Mouse (Mus musculus): ENCODE results near the gene Mroh8.
A peak's percentile ranks its signal among the peaks of the same experiment; 100 is the strongest.

Gene Mroh8

GRCm38 (mm10) chr2:157279416-157279800, at the start of gene Mroh8:
TSS of gene Mroh8 (minus strand) at chr2:157279549.
- no peak for DNase-seq (ENCODE audit: low spot score)

GRCm38 (mm10) chr2:157328570-157328969, 49.2 kb upstream of the Mroh8 start:
- no peak for DNase-seq (ENCODE audit: low spot score)

DNA sequence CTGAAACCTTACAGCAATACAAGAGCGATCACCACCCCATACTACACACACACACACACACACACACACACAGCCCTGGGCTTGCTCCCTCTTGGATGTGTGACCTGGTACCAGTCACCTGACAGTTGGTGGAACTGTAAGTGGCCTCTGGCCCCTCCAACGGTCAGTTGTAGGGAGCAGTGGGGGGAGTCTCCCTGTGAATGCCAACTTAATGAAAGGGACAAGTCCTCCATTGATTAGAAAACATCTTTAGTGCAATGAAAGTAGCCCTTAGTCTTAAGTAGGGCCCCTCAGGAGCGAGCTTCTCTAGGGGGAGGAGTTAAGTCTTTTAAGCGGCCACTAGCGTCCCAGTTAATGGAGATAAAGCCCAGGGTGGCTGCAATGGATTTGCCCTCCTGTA, 48.8 kb upstream of the Mroh8 start:
- no peak for DNase-seq (ENCODE audit: low spot score)

DNA sequence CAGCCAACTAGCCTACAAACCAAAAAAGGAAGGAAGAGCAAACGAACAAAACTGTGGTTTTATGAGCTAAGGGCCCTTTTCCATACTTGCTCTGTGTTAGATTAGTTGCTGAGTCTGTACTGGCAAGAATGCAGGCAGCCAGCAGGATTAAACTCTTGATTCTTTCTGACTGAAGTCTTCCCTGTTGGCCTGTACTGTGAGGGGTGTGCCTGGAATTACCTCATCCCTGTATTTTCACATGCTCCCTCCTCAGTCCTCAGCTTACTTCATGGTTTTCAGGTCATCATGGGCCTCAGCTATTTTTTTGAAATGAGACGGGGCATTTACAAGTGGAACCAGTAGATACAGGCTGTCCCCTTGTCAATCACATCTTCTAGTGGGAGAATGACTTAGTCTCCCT, 45.9 kb upstream of the Mroh8 start:
- DNase-seq (ENCODE audit: low spot score) = no peak

DNA sequence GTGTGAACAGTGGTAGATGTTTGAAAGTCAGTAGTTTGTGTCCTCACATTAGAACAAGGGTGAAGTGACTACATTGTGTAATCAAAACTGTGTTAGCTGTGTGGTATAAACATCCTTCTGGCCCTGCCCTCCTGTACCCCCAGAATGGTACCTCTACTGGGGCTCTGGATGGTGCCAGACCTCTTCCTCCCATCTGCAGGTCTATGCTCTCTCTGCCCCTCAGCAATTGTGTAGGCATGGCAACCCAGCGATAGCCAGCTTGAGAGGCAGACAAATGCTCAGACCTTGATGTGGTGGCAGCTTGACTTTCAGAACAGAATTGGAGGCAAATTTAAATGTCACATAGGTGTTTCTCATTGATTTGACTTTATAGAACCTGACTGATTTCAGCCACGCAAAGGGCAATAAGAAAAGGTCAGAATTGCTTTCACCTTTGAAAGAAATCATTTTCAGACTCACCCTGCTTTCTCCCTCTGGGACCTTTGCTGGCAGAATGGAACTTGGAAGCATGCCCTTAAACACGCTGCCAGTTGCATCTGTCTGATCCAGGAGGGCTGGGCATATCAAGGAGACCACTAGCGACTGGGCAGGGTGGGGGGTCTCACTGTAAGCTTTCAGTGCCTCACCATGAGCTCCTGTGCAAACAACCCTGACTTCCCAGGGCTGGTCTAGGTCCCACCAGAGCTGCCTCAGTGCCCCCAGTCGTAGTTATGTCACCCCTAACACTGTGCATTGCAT, 42.8 kb upstream of the Mroh8 start:
- DNase-seq (ENCODE audit: low spot score) = no peak

GRCm38 (mm10) chr2:157320886-157321285, 41.5 kb upstream of the Mroh8 start:
- DNase-seq (ENCODE audit: low spot score) = no peak

- no peak for DNase-seq (ENCODE audit: low spot score)
Measured at GRCm38 (mm10) chr2:157320135-157320534, 40.8 kb upstream of the Mroh8 start.

DNA sequence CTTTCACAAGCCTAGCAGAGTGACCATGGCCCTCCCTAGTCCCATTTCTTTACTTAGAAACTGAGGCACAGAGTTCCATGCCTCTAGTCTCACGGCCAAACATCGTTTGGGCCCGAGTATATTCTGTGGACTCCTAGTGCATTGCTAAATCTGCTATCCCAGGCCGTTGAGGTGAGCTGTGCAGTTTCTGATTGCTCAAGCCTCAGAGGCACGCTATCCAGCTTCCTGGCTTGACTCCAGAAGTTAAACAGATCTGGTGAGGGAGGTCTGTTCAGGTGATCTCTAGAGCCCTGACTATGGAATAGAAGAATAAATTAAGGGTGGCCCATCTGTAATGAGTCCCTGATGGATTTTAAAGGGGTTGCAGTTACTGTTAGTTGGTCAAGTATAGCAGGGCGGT, 37.9 kb upstream of the Mroh8 start:
- DNase-seq (ENCODE audit: low spot score) = no peak

GRCm38 (mm10) chr2:157316358-157316933, 37.1 kb upstream of the Mroh8 start:
- DNase-seq (ENCODE audit: low spot score) = no peak

- no peak for DNase-seq (ENCODE audit: low spot score)
Measured at GRCm38 (mm10) chr2:157315486-157315885, 36.1 kb upstream of the Mroh8 start.

GRCm38 (mm10) chr2:157314310-157314709, 35.0 kb upstream of the Mroh8 start:
- DNase-seq (ENCODE audit: low spot score) = no peak

DNA sequence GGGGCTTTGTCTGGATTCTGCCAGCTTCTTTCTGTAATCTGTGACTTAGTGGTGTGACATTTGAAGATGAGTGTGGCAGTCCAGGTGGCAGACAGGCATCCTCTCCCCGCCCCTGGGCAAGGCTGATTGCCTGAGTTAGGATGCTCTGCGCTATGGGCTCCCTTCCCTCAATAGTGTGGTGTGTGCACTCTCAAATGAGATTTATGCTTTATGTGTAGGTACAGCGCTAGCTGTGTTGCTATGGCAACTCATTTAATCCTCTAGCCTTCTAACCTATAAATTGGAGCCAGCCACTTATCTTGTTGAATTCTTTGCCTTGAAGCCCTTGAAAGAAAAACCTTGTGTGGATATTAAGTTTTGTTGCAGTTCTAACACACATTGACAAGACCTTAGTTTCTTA, 34.4 kb upstream of the Mroh8 start:
- DNase-seq (ENCODE audit: low spot score) = no peak

- DNase-seq (ENCODE audit: low spot score) = no peak
Measured at GRCm38 (mm10) chr2:157310963-157311637, 31.8 kb upstream of the Mroh8 start.

GRCm38 (mm10) chr2:157309611-157310010, 30.3 kb upstream of the Mroh8 start:
- no peak for DNase-seq (ENCODE audit: low spot score)

DNA sequence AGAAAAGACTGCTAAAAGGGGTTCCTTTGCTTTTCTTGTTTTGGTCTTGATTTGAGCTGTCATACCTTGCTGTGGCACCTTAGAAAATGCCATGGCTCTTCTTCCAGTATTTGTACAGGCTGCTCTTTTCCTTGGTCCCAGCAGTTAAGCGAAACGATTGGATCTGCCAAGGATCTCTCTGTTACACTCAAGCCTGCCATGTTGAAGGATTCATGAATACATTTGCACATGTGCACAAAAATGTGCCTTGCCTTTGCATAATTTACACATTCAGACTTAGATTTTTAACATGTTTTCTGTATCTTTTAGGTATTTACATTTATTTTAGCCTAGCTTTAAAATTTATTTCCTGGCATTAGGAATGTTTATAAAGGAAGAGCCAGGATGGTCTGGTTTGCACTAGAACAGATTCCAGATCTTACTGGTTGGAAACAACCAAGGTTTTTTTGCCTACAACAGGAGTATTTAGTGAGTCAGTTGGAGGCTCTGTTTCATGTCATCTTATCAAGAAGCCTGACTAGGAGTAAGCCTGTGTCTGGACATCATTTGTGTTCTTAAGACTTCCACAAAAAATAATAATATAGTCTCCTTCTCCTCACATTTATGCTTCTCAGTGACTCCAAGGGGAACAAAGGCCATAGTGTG, 29.0 kb upstream of the Mroh8 start:
- no peak for DNase-seq (ENCODE audit: low spot score)

GRCm38 (mm10) chr2:157307715-157308265, 28.4 kb upstream of the Mroh8 start:
- no peak for DNase-seq (ENCODE audit: low spot score)

DNA sequence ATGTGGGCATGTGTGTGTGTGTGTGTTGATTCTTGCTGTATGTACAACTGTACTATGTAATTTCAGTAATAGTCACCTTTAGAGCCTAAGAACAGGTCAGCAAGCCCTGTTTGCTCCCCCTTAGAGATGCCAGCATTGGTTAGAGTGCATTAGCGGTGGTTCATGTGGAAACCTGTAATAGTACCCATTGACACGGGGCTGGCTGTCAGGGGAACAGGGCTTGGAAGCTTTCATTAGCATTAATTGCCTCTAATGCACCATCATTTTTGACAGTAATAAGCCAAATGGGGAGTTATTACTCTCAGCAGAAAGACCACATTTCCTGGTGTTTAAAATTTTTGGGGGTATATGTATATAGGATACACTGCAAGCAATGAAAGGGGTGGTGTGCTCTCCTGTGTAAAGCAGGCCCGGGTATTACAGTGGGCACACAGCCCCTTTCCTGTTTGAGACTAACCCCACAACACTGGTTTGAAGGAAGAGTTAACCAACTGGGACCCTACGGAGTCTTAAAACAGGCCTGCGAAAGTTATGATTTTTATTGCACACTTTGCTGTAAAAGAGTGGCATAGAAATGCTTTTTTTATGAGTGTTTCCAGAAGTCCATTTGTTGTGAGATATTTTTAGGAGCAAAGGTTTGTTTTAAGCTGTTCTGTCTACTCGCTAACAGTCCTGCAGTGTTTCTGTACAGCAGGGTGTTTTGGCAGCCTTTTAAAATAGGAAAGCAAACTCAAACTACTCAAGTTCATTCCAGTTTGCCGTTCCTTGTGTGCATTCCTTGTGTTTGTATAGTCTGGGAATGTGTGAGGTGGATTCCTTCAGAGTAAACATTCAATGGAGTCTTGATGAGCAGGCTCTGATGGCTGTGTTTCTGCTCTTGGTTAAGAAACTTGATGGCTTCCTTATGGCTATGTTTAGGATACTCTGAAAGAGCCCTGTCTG, 27.0 kb upstream of the Mroh8 start:
- DNase-seq (ENCODE audit: low spot score) = no peak

DNA sequence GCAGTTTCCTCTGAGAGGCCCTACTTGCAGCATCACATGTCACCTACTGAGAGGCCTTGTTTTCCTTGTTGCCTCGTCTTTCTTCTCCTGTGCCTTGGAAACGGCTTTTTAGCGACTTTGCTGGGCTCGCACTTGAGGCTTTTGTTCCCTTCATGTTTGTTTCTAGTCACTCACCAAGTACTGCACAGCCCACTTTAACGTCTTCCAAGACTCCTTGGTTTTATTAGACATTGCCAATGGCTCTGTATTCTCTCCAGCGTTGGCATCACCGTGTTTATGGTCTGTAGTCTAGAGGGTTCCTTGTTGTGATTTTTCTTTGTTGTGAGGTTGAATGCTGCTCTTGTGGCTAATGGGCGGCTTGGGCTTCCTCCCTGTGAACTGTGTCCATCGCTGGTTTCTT, 23.7 kb upstream of the Mroh8 start:
- no peak for DNase-seq (ENCODE audit: low spot score)

- DNase-seq (ENCODE audit: low spot score) = no peak
Measured at GRCm38 (mm10) chr2:157300051-157300450, 20.7 kb upstream of the Mroh8 start.

- no peak for DNase-seq (ENCODE audit: low spot score)
Measured at GRCm38 (mm10) chr2:157296105-157296689, 16.8 kb upstream of the Mroh8 start.

GRCm38 (mm10) chr2:157292093-157292492, 12.7 kb upstream of the Mroh8 start:
- DNase-seq (ENCODE audit: low spot score) = peak; percentile 68
